Mouse (Mus musculus) liver, embryonic 14 days (tissue): ENCODE data around the gene Esp3. TPM values are rescaled to one million over a fixed set of nuclear protein-coding genes. Genes with fewer than 3 reads are reported as not detected.

Experiments
- polyA plus RNA-seq: library from polyadenylated mRNA; depleted of rRNA; stranded (reverse); fragments of >200 nt; gene quantifications from 2 replicates; pipeline ENCODE4 v1.2.3, GENCODE M21; 2012; rRNA removed

Esp3 gene
- not detected in 2 replicates for polyA plus RNA-seq

GRCm38 (mm10) chr17:40631775-40632174, at the start of gene Esp3:
Gene Esp3 (plus strand): TSS chr17:40632075.

GRCm38 (mm10) chr17:40598294-40598693, 33.6 kb upstream of the Esp3 start, which contains the start of gene Esp4:
Gene Esp4 (plus strand): TSS chr17:40598594.

Other genes starting within 250 kb of the Esp3 start
- gene Esp8, start 112.1 kb upstream of the Esp3 start, polyA plus RNA-seq, result not detected in 2 replicates
- not detected in 2 replicates for gene Esp6, start 70.6 kb upstream of the Esp3 start, polyA plus RNA-seq
- not detected in 2 replicates for gene Esp4, start 33.5 kb upstream of the Esp3 start, polyA plus RNA-seq
- gene Esp1, start 95.0 kb downstream of the Esp3 start, polyA plus RNA-seq, result not detected in 2 replicates
- gene Crisp2, start 174.9 kb downstream of the Esp3 start, polyA plus RNA-seq, result 0.15 and 0.20 TPM in 2 replicates
- gene Rhag, start 179.1 kb downstream of the Esp3 start, polyA plus RNA-seq, result 134 and 170 TPM in 2 replicates
- gene 9130008F23Rik, start 248.5 kb downstream of the Esp3 start, polyA plus RNA-seq, result 0.47 and 0.52 TPM in 2 replicates